Mouse (Mus musculus) heart, postnatal 0 days (tissue): Measurements from ENCODE around the gene Cntn5.

Experiments used
- CTCF ChIP-seq: IDR thresholded peaks from 2 replicates; pipeline ENCODE4 v1.5.1; 2016; ENCODE audit warnings: antibody characterized with exemption, control low read depth, low read depth
- EP300 ChIP-seq: IDR thresholded peaks from 2 replicates; pipeline ENCODE4 v1.6.1; 2016; ENCODE audit warnings: antibody characterized with exemption, low read depth

- TF ChIP-seq CTCF, result no peak
- no peak for TF ChIP-seq EP300
These were observed 671.2 kb downstream of the Cntn5 start for GRCm38 (mm10) chr9:10233364-10233763.
